Mouse (Mus musculus) macrophage (primary cell): Measurements from ENCODE around the gene Tmem213. TPM values are rescaled to one million over a fixed set of nuclear protein-coding genes. Genes with fewer than 3 reads are reported as not detected.

Experiments used
- H3K27ac ChIP-seq: fragments of 350-480 bp; formaldehyde crosslinking; 2 replicates; pipeline ENCODE4 v1.9.0; 2021
- H3K36me3 ChIP-seq: fragments of 350-480 bp; formaldehyde crosslinking; 2 replicates; pipeline ENCODE4 v1.9.0; 2021; ENCODE audit errors: inconsistent target
- H3K4me3 ChIP-seq: fragments of 350-480 bp; formaldehyde crosslinking; 2 replicates; pipeline ENCODE4 v1.9.0; 2021; ENCODE audit errors: inconsistent target
- H3K79me2 ChIP-seq: fragments of 350-480 bp; formaldehyde crosslinking; 2 replicates; pipeline ENCODE4 v1.9.0; 2021; ENCODE audit errors: inconsistent target
- WGBS: methylation state at CpG from one replicate; pipeline ENCODE4 v1.1.7; 2026; ENCODE audit warnings: inconsistent platforms; ENCODE audit not compliant: missing documents; 5-methylcytosine and 5-hydroxymethylcytosine counted together
- polyA plus RNA-seq: library from polyadenylated mRNA; stranded (reverse); fragments of 250-400 nt; gene quantifications from 3 replicates; pipeline ENCODE4 v1.2.4, GENCODE M21; 2018; ENCODE audit warnings: inconsistent platforms

The Tmem213 gene
- polyA plus RNA-seq, 1 experiment from 2014 or later, result not detected

DNA sequence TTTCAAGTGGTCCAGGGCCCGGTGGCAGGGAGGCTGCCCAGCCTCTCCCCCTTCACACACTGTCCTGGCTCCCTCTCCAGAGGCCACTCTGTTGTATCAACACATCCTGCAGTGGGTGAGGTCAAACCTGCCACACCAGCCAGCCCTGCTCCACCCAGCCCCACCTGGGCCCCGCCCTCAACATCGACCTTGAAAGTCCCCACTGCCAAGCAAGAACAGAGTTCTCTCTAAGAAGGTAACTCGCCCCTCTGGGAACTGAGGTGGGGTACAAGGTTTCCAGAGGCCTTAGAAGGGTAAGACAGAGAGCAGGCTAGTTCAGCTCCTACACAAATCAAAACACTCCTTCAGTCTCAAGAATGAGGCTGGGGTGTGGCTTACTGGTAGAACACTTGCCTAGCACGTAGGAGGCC is 12.1 kb upstream of the Tmem213 start:
- no peak overlapping the region for H3K27ac ChIP-seq
- H3K36me3 ChIP-seq, result no peaks in the 10 kb centered on the region
- WGBS, result 64% methylated on average over 5 of the region's 5 CpGs
- no peak overlapping the region for H3K4me3 ChIP-seq
- no peaks in the 10 kb centered on the region for H3K79me2 ChIP-seq

DNA sequence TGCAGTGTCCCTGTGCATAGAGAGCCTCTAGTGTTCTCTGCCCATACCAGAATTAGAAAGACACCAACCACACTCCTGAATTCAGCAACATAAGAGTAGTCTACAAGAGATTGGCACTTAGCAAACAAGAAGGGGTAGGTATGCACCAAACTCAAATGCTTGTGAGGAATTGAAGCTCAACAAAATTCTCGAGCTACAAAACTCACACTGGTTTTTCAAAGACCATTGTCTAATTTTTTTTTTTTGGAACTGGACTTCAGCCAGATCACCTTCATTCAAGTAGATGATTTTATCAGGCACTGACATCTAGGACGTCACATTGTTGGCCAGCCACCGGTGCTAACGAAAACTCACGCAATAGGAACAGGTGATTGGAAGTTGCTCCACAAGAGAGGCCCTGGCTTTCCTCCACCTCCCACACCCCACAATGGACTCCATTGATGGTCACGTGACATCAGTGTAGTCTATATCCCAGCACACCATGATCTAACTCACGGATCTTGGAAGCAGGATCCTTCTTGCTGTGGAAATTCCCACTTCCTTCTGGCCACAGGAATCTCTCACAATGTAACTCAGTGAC is 6.7 kb upstream of the Tmem213 start:
- no peaks in the 10 kb centered on the region for H3K36me3 ChIP-seq
- no peaks in the 10 kb centered on the region for H3K79me2 ChIP-seq
- no peak overlapping the region for H3K27ac ChIP-seq
- H3K4me3 ChIP-seq, result no peak overlapping the region
- WGBS, result 90% methylated on average over 7 of the region's 7 CpGs

DNA sequence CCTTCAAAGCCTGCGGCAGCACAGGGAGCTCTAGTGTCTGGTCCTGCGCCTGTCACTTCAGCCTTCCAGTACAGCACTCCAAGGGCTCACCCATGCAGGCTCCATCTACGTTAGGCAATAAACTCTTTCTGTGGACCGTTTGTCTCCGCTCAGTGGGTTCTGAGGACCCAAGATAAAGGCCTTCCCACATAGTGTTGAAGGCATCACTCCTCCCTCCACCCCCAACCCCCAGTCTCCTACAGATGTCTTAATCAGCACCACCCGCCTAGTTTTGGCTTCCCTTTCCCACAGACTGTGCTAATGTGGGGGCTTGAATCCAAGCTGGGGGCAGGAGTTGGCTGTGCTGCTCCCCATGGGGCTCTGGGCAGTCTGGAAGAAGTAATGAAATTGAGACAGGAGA is 5.3 kb upstream of the Tmem213 start:
- Histone ChIP-seq H3K79me2 (no peaks in the 10 kb centered on the region), H3K4me3 (no peak overlapping the region), H3K27ac (no peak overlapping the region), H3K36me3 (no peaks in the 10 kb centered on the region)
- WGBS, result 73% methylated on average over 6 of the region's 6 CpGs

GRCm38 (mm10) chr6:38105924-38106323 is 3.1 kb upstream of the Tmem213 start:
- Histone ChIP-seq H3K4me3 (no peak overlapping the region), H3K79me2 (no peaks in the 10 kb centered on the region), H3K36me3 (no peaks in the 10 kb centered on the region), H3K27ac (no peak overlapping the region)
- WGBS, result 88% methylated on average over 9 of the region's 9 CpGs

DNA sequence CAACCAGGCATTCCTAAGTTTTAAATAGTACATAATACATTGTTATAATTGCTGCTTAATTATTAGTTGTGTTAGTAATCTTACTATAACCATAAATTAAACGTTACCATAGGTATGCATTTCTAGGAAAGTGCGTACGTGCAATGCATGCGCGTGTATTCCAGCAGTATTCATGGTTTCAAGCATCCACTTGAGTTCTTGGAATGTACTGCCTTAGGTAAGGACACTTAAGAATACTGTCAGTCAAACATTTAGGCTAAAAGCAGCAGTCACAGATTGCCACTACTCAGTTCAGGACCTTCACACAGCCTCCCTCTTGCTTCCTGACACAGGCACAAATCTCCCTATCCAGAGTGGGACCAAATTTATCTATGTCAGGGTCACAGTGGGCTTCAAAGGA is 606 bp upstream of the Tmem213 start:
- no peak overlapping the region for H3K4me3 ChIP-seq
- H3K27ac ChIP-seq, result no peak overlapping the region
- no peaks in the 10 kb centered on the region for H3K36me3 ChIP-seq
- WGBS, result 91% methylated on average over 5 of the region's 5 CpGs
- H3K79me2 ChIP-seq, result no peaks in the 10 kb centered on the region

DNA sequence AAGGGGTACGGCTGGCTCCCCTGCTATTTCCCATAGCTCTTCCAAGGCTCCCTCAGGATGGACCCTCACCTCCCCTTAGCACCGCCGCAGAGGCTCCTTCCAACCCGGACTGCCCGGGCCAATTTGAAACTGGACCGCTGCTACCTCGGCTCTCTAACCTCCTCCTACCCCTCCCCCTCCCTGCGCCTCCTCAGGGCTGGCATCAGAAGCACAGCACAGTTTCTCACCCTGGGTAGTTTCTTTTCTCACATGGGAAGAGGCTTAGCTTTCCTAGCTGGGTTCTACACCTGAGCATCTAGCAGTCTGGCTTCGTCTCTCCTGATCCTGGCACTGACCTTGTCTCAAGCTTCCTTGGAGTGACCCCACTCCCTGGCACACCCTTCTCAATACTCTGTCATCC is 816 bp downstream of the Tmem213 start:
- no peak overlapping the region for H3K27ac ChIP-seq
- H3K36me3 ChIP-seq, result no peaks in the 10 kb centered on the region
- H3K79me2 ChIP-seq, result no peaks in the 10 kb centered on the region
- no peak overlapping the region for H3K4me3 ChIP-seq
- WGBS, result 26% methylated on average over 9 of the region's 9 CpGs

DNA sequence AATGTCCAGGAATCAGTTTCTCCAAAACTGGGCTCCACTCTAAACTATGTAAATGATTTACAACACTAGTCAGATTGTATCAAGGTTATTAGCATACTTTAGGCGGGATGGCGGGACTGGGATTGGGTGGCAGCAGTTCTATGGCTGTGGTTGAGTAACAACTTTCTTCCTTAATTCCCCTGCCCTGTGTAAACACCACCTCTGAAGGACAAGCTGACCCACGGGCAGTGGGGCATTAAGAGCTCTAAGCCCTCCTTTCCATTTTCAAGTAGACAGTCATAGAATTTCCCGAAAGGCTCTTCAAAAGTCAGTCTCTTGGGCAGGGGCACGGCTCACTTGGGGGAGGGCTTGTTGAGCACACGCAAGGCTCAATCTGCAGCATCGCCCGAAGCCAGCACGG is 1.8 kb downstream of the Tmem213 start:
- Histone ChIP-seq H3K79me2 (no peaks in the 10 kb centered on the region), H3K36me3 (no peaks in the 10 kb centered on the region), H3K27ac (no peak overlapping the region), H3K4me3 (no peak overlapping the region)
- WGBS, result 84% methylated on average over 9 of the region's 9 CpGs

- H3K36me3 ChIP-seq, result no peaks in the 10 kb centered on the region
- H3K27ac ChIP-seq, result no peak overlapping the region
- no peak overlapping the region for H3K4me3 ChIP-seq
- H3K79me2 ChIP-seq, result no peaks in the 10 kb centered on the region
- WGBS, result 90% methylated on average over 3 of the region's 4 CpGs
Observed at GRCm38 (mm10) chr6:38116107-38116770, 7.2 kb downstream of the Tmem213 start.

- WGBS, result 81% methylated on average over 6 of the region's 6 CpGs
- Histone ChIP-seq H3K79me2 (no peaks in the 10 kb centered on the region), H3K4me3 (no peak overlapping the region), H3K27ac (no peak overlapping the region), H3K36me3 (no peaks in the 10 kb centered on the region)
Observed at GRCm38 (mm10) chr6:38118341-38118740, 9.3 kb downstream of the Tmem213 start.

DNA sequence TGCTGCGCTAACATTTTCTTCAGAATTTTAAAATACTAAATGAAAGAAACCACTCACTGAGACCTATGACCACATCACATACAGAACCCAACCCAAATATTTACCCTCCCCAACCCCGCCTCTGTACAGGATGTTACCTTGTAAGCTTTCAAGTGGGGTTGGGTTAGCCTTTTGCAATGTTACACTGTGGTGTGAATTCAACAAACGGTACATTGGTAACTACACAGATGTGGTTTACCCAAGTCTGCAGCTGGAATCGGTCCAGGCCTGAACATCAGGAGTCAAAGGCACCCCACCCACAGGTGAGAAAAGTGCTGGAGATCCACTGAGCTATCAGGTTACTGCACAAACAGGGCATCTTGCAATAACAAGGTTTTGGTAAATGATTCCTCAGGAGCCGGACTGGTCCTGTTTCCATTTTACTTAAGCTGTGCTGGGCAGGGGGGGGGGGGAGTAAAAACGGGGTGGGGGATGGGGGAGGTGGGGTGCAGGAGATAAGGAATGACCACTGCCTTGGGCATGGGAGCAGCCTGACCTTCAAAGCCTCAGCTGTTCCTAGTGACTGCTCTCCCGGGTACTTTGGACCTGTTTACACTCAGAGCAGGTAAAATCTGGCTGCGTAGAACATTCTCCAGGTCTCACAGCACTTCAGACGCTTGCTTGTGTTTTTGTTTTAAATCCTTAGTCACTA is 11.8 kb downstream of the Tmem213 start:
- WGBS, result 78% methylated on average over 8 of the region's 9 CpGs
- no peak overlapping the region for H3K4me3 ChIP-seq
- no peak overlapping the region for H3K27ac ChIP-seq
- no peaks in the 10 kb centered on the region for H3K79me2 ChIP-seq
- no peaks in the 10 kb centered on the region for H3K36me3 ChIP-seq

DNA sequence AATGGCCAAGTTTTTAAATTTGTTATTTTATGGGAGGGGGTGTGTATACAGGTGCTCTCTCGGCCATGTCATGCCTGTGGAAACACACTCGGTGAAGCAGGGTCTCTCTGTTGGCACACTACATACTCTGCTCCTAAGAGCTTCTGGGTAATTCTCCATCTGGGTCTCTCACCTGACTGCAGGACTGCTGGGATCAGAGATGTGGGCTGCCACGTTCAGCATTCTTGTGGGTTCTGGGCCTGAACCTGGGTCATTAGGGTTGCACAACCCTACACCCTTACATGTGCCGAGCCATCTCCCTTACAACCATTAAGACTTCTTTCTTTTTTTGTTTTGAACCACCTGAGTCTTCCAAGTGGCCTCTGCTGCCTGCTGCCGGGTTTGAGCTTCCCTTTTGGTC is 12.8 kb downstream of the Tmem213 start:
- H3K36me3 ChIP-seq, result no peaks in the 10 kb centered on the region
- H3K27ac ChIP-seq, result no peak overlapping the region
- no peaks in the 10 kb centered on the region for H3K79me2 ChIP-seq
- 81% methylated on average over 5 of the region's 5 CpGs for WGBS
- H3K4me3 ChIP-seq, result no peak overlapping the region

- WGBS, result 88% methylated on average over 6 of the region's 6 CpGs
- no peak overlapping the region for H3K4me3 ChIP-seq
- no peaks in the 10 kb centered on the region for H3K36me3 ChIP-seq
Observed at GRCm38 (mm10) chr6:38122791-38123190, 13.7 kb downstream of the Tmem213 start.

GRCm38 (mm10) chr6:38123471-38124206 is 14.6 kb downstream of the Tmem213 start:
- H3K79me2 ChIP-seq, result no peaks in the 10 kb centered on the region
- no peaks in the 10 kb centered on the region for H3K36me3 ChIP-seq
- 92% methylated on average over 18 of the region's 18 CpGs for WGBS
- H3K4me3 ChIP-seq, result no peak overlapping the region
- H3K27ac ChIP-seq, result no peak overlapping the region

More at GRCm38 (mm10) chr6:38122791-38123190, 13.7 kb downstream of the Tmem213 start:
- no peak overlapping the region for H3K27ac ChIP-seq
- H3K79me2 ChIP-seq, result no peaks in the 10 kb centered on the region

- no peak within 1 kb of the TSS for H3K27ac ChIP-seq
- H3K79me2 ChIP-seq, result no peaks in the 10 kb centered on the region
- no peak within 1 kb of the TSS for H3K4me3 ChIP-seq
- no peaks in the 10 kb centered on the region for H3K36me3 ChIP-seq
- WGBS, result 91% methylated on average over 7 of the region's 7 CpGs
Observed at GRCm38 (mm10) chr6:38124207-38124835, 15.3 kb downstream of the Tmem213 start, which contains the start of gene Atp6v0a4. Gene Atp6v0a4, minus strand, starts transcription at chr6:38124586.
